Comparison of ENCODE assay signal across 9 mouse cellular contexts in the genomic region with DNA sequence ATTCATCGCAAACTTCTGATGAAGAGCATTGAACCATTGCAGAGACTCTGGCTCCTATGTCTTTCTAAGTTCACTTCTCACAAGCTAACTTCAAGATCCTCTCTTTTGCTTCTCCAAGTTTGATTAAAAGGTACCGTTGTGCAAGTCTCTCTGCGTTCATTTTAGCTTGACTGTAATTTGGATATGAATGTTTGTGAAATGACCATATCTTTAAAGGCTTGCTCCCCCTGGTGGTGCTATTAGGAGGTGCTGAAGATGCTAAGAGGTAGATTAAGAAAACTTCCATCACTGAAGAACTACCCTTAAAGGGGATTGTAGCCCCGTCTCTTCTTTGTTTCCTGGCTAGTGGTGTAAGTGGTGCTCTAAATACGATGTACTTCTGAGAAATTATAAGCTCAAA.
DNase-seq lines count a peak whose midpoint lies in the region; ATAC-seq and TF ChIP-seq lines count a peak whose summit lies in the region.
"Had no signal": no experiment of that assay in that cellular context is flagged by ENCODE, and none has a peak within 500 bp of the region (broad histone marks: within the 10 kb centered on the region; RNA-seq: fewer than 3 reads in every experiment).

No protein-coding gene starts in this region.

- H3K4me2 ChIP-seq in intestine, postnatal 0 days (replicated peaks; ENCODE audit: low read depth): no peak overlapping the region
- H3K4me2 ChIP-seq in intestine, embryonic 16.5 days (ENCODE audit: low read depth, low read length): no peak overlapping the region
- H3K4me2 ChIP-seq: embryonic facial prominence, embryonic 13.5 days; neural tube, embryonic 12.5 days had no signal

- TF ChIP-seq CTCF in intestine, postnatal 0 days (IDR thresholded peaks at IDR 0.05; ENCODE audit: low read depth): peak; percentile 63
- no peak for TF ChIP-seq CTCF in thymus, adult 2 months (IDR thresholded peaks at IDR 0.05; ENCODE audit: borderline replicate concordance, control insufficient read depth, extremely low read depth, insufficient read depth, low read length, poor library complexity)

- no peaks in the 10 kb centered on the region for H3K9me3 ChIP-seq in intestine, postnatal 0 days (ENCODE audit: control insufficient read depth)
- H3K9me3 ChIP-seq in intestine, embryonic 16.5 days (ENCODE audit: control insufficient read depth, low read length): no peaks in the 10 kb centered on the region
- H3K9me3 ChIP-seq: embryonic facial prominence, embryonic 13.5 days; neural tube, embryonic 12.5 days had no signal

- no peak overlapping the region for H3K9ac ChIP-seq in intestine, postnatal 0 days (ENCODE audit: low read depth, low read length)
- H3K9ac ChIP-seq in intestine, embryonic 16.5 days (ENCODE audit: low read depth, low read length): no peak overlapping the region
- H3K9ac ChIP-seq: embryonic facial prominence, embryonic 13.5 days; neural tube, embryonic 12.5 days had no signal

- no peaks in the 10 kb centered on the region for H3K27me3 ChIP-seq in intestine, postnatal 0 days (replicated peaks; ENCODE audit: control insufficient read depth, insufficient read depth, low read length)
- H3K27me3 ChIP-seq in intestine, embryonic 16.5 days (replicated peaks; ENCODE audit: control insufficient read depth, insufficient read depth, low read length): no peaks in the 10 kb centered on the region
- no peaks in the 10 kb centered on the region for H3K27me3 ChIP-seq in thymus, adult 2 months (ENCODE audit: control insufficient read depth, insufficient read depth, low read length)
- H3K27me3 ChIP-seq: embryonic facial prominence, embryonic 13.5 days; neural tube, embryonic 12.5 days had no signal

- no peak overlapping the region for H3K4me3 ChIP-seq in intestine, postnatal 0 days (ENCODE audit: low read depth, low read length)
- no peak overlapping the region for H3K4me3 ChIP-seq in intestine, embryonic 16.5 days (ENCODE audit: low read length)
- no peak overlapping the region for H3K4me3 ChIP-seq in thymus, adult 2 months (ENCODE audit: control insufficient read depth, insufficient read depth, low read length)
- H3K4me3 ChIP-seq: embryonic facial prominence, embryonic 13.5 days; neural tube, embryonic 12.5 days had no signal

- ATAC-seq in intestine, postnatal 0 days: no peak
- no peak for ATAC-seq in intestine, embryonic 16.5 days
- 0 out of 2 replicates have a peak, but pooled peaks have one; percentile 42 for ATAC-seq in megakaryocyte progenitor cell, adult 5-6 weeks (replicated peaks; ENCODE audit: poor library complexity)

- H3K36me3 ChIP-seq in intestine, postnatal 0 days (ENCODE audit: control insufficient read depth, insufficient read depth): no peaks in the 10 kb centered on the region
- no peaks in the 10 kb centered on the region for H3K36me3 ChIP-seq in intestine, embryonic 16.5 days (ENCODE audit: control insufficient read depth, insufficient read depth, low read length)
- H3K36me3 ChIP-seq in thymus, adult 2 months (ENCODE audit: control insufficient read depth, insufficient read depth, low read length): no peaks in the 10 kb centered on the region
- H3K36me3 ChIP-seq: embryonic facial prominence, embryonic 13.5 days; neural tube, embryonic 12.5 days had no signal

- no peak for TF ChIP-seq POLR2A in thymus, adult 2 months (IDR thresholded peaks at IDR 0.05; ENCODE audit: control insufficient read depth, extremely low read depth, insufficient read depth, low read length, poor library complexity)

- DNase-seq in urinary bladder, postnatal 25 days (ENCODE audit: low spot score): peak; percentile 3
- DNase-seq in urinary bladder, postnatal 4 days (ENCODE audit: low spot score in 2 of 2): no peak
- DNase-seq in cerebellum, postnatal 36 days: peak; percentile 34 to 45
- no peak for DNase-seq in thymus, adult 2 months

- 73% methylated on average over 5 of the region's 5 CpGs for WGBS in intestine, postnatal 0 days
- 69% methylated on average over 5 of the region's 5 CpGs for WGBS in intestine, embryonic 16.5 days
- 81% methylated on average over 5 of the region's 5 CpGs for WGBS in thymus, adult 2 months

- no peak overlapping the region for H3K27ac ChIP-seq in intestine, postnatal 0 days (ENCODE audit: low read depth, low read length)
- H3K27ac ChIP-seq in intestine, embryonic 16.5 days (ENCODE audit: low read length): no peak overlapping the region
- no peak overlapping the region for H3K27ac ChIP-seq in thymus, adult 2 months (ENCODE audit: control insufficient read depth, insufficient read depth, low read length)
- H3K27ac ChIP-seq: embryonic facial prominence, embryonic 13.5 days; neural tube, embryonic 12.5 days had no signal

- no peaks in the 10 kb centered on the region for H3K4me1 ChIP-seq in intestine, postnatal 0 days (replicated peaks; ENCODE audit: control insufficient read depth, insufficient read depth, low read length)
- no peaks in the 10 kb centered on the region for H3K4me1 ChIP-seq in intestine, embryonic 16.5 days (ENCODE audit: control insufficient read depth, insufficient read depth, low read length)
- H3K4me1 ChIP-seq in thymus, adult 2 months (replicated peaks; ENCODE audit: control insufficient read depth, insufficient read depth, low read length): no peaks in the 10 kb centered on the region
- H3K4me1 ChIP-seq: embryonic facial prominence, embryonic 13.5 days; neural tube, embryonic 12.5 days had no signal

Comparison
In these comparisons a context has a peak if more than half of its experiments do, and no peak if none do; other contexts are left out.
1. DNase-seq: peak in urinary bladder, postnatal 25 days (single experiment) and cerebellum, postnatal 36 days (2 of 2); none in urinary bladder, postnatal 4 days (0 of 2) and thymus, adult 2 months (single experiment).